Mouse (Mus musculus): ENCODE measurements around the gene Nploc4. TPM values are rescaled to one million over a fixed set of nuclear protein-coding genes. Genes with fewer than 3 reads are reported as not detected.

The Nploc4 gene
- polyA plus RNA-seq, 1 experiment from 2014 or later: 45.4 TPM

Small RNA genes within 50 kb of the gene (microRNA-seq; reads per million reads assigned to microRNA genes)
- gene Gm23419: not detected
- gene Mir6935: 1.7 reads per million

Other genes with a start within 250 kb of the Nploc4 start
- 20.3 and 27.2 TPM in 2 replicates for gene Bahcc1, start 204.8 kb downstream of the Nploc4 start, polyA plus RNA-seq (2014; fragmentation: Nextera tagmentation; extraction: Ambion mirVana)
- gene Actg1, start 89.2 kb downstream of the Nploc4 start, polyA plus RNA-seq (2014; fragmentation: Nextera tagmentation; extraction: Ambion mirVana): 2,303 and 2,603 TPM in 2 replicates
- gene Fscn2, start 76.2 kb downstream of the Nploc4 start, polyA plus RNA-seq (2014; fragmentation: Nextera tagmentation; extraction: Ambion mirVana): 0.62 and 1.6 TPM in 2 replicates
- 32.1 and 40.3 TPM in 2 replicates for gene Faap100, start 58.9 kb downstream of the Nploc4 start, polyA plus RNA-seq (2014; fragmentation: Nextera tagmentation; extraction: Ambion mirVana)
- gene Tspan10, start 4.9 kb upstream of the Nploc4 start, polyA plus RNA-seq (2014; fragmentation: Nextera tagmentation; extraction: Ambion mirVana): not detected in 2 replicates
- 0.17 and 0.20 TPM in 2 replicates for gene Pde6g, start 15.8 kb upstream of the Nploc4 start, polyA plus RNA-seq (2014; fragmentation: Nextera tagmentation; extraction: Ambion mirVana)
- 14.8 and 18.2 TPM in 2 replicates for gene Oxld1, start 20.4 kb upstream of the Nploc4 start, polyA plus RNA-seq (2014; fragmentation: Nextera tagmentation; extraction: Ambion mirVana)
- 27.4 and 32.8 TPM in 2 replicates for gene Ccdc137, start 20.4 kb upstream of the Nploc4 start, polyA plus RNA-seq (2014; fragmentation: Nextera tagmentation; extraction: Ambion mirVana)
- 46.4 and 51.5 TPM in 2 replicates for gene Arl16, start 29.9 kb upstream of the Nploc4 start, polyA plus RNA-seq (2014; fragmentation: Nextera tagmentation; extraction: Ambion mirVana)
- gene Mrpl12, start 46.9 kb upstream of the Nploc4 start, polyA plus RNA-seq (2014; fragmentation: Nextera tagmentation; extraction: Ambion mirVana): 176 and 218 TPM in 2 replicates
- gene Slc25a10, start 54.1 kb upstream of the Nploc4 start, polyA plus RNA-seq (2014; fragmentation: Nextera tagmentation; extraction: Ambion mirVana): 65.3 and 79.1 TPM in 2 replicates
- gene Gcgr, start 93.0 kb upstream of the Nploc4 start, polyA plus RNA-seq (2014; fragmentation: Nextera tagmentation; extraction: Ambion mirVana): 2.0 and 2.4 TPM in 2 replicates
- gene Mcrip1, start 112.0 kb upstream of the Nploc4 start, polyA plus RNA-seq (2014; fragmentation: Nextera tagmentation; extraction: Ambion mirVana): 236 and 265 TPM in 2 replicates
- gene Ppp1r27, start 113.4 kb upstream of the Nploc4 start, polyA plus RNA-seq (2014; fragmentation: Nextera tagmentation; extraction: Ambion mirVana): 0.58 and 0.89 TPM in 2 replicates
- 558 and 716 TPM in 2 replicates for gene P4hb, start 135.5 kb upstream of the Nploc4 start, polyA plus RNA-seq (2014; fragmentation: Nextera tagmentation; extraction: Ambion mirVana)
- 454 and 612 TPM in 2 replicates for gene Arhgdia, start 143.9 kb upstream of the Nploc4 start, polyA plus RNA-seq (2014; fragmentation: Nextera tagmentation; extraction: Ambion mirVana)
- 594 and 799 TPM in 2 replicates for gene Alyref, start 160.7 kb upstream of the Nploc4 start, polyA plus RNA-seq (2014; fragmentation: Nextera tagmentation; extraction: Ambion mirVana)
- gene Anapc11, start 160.7 kb upstream of the Nploc4 start, polyA plus RNA-seq (2014; fragmentation: Nextera tagmentation; extraction: Ambion mirVana): 212 and 242 TPM in 2 replicates
- 14.8 and 19.5 TPM in 2 replicates for gene Npb, start 170.8 kb upstream of the Nploc4 start, polyA plus RNA-seq (2014; fragmentation: Nextera tagmentation; extraction: Ambion mirVana)
- 82.7 and 83.5 TPM in 2 replicates for gene Pcyt2, start 180.2 kb upstream of the Nploc4 start, polyA plus RNA-seq (2014; fragmentation: Nextera tagmentation; extraction: Ambion mirVana)
- 23.8 and 28.6 TPM in 2 replicates for gene Sirt7, start 187.5 kb upstream of the Nploc4 start, polyA plus RNA-seq (2014; fragmentation: Nextera tagmentation; extraction: Ambion mirVana)
- 26.9 and 27.9 TPM in 2 replicates for gene Mafg, start 195.9 kb upstream of the Nploc4 start, polyA plus RNA-seq (2014; fragmentation: Nextera tagmentation; extraction: Ambion mirVana)
- 19.9 and 21.8 TPM in 2 replicates for gene Pycr1, start 206.1 kb upstream of the Nploc4 start, polyA plus RNA-seq (2014; fragmentation: Nextera tagmentation; extraction: Ambion mirVana)
- not detected in 2 replicates for gene Myadml2, start 210.4 kb upstream of the Nploc4 start, polyA plus RNA-seq (2014; fragmentation: Nextera tagmentation; extraction: Ambion mirVana)
- gene Notum, start 223.5 kb upstream of the Nploc4 start, polyA plus RNA-seq (2014; fragmentation: Nextera tagmentation; extraction: Ambion mirVana): 6.9 and 9.9 TPM in 2 replicates
- gene Aspscr1, start 235.3 kb upstream of the Nploc4 start, polyA plus RNA-seq (2014; fragmentation: Nextera tagmentation; extraction: Ambion mirVana): 107 and 124 TPM in 2 replicates